Mouse (Mus musculus) telencephalon, adult 2 months (tissue): ENCODE data around the gene Cep131.

ENCODE experiments used
- DNase-seq: peaks from one replicate; pipeline ENCODE4 v3.0.0-alpha.2; 2011; ENCODE audit warnings: low read depth, low spot score

The Cep131 gene

DNA sequence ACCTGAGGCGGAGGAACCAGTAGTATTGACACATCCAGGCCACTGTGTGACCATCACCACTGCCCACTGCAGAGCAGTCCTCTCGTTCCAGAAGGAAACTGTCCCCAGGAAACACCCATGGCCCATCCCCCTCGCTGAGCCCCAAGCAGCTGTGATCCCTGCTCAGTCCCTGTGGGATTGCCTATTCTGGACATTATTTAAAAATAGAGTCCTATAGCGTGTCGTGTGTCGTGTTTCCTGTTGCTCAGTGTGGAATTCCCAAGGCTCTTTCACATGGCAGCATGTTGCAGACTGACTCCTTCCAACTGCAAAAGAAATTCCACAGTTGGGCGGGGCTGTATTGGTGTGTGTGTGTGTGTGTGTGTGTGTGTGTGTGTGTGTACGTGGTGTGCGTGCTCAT, 34.4 kb downstream of the Cep131 start:
- DNase-seq = no peak

DNA sequence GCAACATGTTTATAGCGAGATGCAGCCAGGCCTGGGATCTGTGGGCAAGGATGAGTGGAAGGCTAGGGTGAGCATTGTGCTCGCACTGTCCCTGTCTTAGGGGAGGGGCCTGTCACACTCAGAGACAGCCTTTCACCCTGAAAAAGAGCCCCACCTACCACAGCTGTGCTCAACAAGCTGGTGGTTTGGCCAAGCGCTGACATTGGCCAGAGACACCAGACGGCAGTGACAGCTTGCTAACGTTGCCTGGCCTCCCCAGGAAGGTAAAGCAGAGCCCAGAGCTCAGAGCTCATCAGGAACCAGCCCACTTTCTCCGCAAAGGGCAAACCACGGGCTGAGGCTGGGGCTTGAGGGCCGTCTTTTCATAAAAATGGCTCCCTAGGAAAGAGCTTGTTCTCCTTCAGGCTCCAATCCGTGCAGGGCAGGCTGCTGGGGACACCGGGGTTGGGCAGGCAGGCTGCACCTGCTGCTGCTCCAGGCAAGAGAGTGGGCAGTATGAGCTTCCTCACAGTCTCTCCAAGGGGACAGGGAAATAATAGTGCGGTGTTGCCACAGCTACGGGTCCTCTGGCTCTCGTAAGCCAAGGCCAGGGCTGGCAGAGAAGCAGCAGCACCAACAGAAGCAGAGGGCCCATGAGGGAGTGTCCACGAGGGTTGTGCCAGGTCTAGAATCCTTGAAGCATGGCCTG, 35.4 kb downstream of the Cep131 start:
- no peak for DNase-seq

DNA sequence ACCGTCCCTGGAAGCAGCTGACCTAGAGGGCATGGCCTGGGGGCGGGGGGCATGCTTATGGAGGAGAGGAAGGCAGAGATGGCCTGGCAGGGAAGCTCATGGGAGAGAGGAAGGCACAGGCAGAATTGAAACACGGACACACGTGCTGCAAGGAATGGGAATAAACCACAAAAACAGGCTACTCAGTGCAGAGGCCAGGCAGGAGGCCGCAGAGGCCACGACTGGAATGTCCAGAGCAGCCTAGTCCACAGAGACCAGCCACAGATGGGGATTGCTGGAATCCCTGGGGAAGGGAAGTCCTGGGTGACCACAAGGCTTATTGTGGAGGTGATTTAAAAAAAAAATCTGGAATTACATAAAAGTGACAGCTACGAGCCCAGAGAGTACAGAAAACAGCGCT, 37.6 kb downstream of the Cep131 start:
- no peak for DNase-seq

DNA sequence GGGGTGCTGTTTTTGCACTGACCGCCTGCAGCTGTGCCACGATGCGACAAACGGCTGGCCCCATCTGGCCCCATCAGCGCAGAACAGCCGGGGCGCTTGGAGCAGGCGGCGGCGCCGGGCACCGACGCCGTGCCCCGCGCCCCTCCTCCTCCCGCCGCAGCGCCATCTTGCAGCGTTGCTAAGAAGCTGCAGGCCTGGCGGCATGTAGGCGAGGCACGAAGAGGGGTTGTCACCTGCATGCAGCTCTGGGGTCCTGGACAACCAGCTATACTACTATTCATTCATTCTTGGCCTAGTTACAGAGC, 38.4 kb downstream of the Cep131 start:
- peak; percentile 52 for DNase-seq

DNA sequence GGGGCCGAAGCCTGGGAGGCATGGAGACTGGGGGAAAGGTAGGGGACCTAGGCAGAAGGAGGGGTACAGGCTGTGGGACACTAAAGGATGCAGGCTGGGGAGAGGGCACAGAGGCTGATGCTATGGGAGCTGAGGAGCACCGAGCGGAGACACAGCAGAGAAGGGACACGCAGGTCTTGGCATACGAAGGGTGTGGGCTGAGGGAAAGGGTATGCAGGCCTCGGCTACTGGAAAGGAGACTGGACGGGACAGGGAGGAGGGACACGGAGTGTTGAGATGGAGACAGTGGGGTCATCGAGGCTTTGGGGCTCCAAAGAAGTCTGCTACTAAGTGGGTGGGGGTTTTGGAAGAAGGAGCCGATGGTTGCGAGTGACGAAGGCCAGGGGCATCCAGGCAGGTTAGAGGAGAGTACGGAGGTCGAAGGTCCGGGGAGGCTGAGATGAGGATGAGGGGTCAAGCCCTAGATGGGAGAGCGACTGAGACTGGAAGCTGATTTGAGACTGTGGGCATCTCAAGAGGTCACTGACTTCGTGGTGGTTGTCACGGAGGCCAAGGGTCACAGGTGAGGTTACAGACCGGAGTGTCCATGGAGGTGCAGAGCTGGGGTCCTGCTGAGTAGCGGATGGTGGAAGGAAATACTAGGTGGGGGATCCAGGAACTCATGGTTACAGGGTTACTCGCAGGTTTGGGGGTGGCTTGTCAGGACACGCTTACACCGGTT, 38.9 kb downstream of the Cep131 start:
- DNase-seq = no peak

DNA sequence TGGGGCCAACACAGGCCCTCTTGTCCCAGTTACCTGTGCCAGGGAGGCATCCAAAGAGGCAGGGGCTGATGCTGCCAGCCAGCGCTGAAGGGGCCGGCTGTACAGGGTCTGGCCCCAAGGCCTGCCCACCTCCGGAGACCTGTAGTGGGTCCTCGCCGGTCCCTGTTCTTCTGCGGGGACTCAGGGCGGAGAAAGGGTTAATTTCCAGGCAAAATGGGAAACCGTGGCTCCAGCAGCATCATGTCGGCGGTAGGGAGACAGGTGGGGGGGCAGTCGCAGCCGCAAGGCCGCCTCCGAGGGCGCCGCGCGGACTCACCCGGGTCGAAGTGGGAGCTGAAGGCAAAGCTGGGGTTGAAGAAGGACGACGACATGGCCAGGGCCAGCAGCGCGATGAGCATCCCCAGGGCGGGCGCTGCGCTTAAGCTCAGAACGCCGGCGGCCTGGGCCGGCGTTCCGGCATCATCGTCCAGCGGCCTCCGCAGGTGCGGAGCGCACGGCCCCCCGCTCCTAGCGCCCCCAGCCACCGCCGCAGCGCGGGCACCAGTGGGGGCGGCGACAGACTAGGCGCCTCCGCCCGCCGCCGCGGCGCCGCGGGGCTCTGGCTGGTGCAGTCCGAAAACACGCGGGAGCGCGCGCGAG, 40.0 kb downstream of the Cep131 start, which contains the start of gene Aatk:
Aatk (minus strand) TSS at position 615 of the 639 bp plus-strand sequence.
- DNase-seq = no peak

DNA sequence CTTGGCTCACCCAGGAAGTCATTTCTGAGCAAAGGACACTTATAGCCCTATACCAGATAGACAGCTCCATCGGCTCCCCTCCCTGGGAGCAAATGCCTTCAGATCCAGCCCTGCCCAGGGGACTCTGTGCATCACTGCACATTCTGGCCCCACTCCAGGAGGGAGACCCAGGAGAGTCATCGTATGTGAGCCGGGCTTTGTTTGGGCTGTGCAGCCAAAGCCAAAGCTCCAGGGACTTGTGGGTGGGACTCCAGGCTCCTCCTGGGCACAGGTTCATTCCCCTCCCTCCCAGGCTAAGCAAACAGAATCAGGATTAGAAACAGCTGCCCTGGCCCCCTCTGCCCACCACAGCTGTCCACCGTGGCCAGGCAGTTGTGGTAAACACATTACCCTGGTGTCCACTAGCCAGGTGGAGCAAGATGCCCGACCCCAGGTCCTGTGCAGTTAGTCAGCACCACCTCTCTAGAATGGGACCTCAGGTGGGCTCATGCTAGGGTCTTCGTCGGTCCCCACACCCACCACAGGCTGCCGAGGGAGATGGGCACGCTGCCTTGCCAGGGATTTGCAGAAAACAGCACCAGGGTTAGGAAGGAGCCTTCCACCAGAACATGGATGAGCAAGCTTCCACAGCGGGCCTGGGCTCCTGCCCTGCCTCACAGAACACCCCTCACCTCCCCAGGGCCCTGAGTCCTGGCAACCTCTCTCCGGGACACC, 40.6 kb downstream of the Cep131 start:
- DNase-seq = no peak

DNA sequence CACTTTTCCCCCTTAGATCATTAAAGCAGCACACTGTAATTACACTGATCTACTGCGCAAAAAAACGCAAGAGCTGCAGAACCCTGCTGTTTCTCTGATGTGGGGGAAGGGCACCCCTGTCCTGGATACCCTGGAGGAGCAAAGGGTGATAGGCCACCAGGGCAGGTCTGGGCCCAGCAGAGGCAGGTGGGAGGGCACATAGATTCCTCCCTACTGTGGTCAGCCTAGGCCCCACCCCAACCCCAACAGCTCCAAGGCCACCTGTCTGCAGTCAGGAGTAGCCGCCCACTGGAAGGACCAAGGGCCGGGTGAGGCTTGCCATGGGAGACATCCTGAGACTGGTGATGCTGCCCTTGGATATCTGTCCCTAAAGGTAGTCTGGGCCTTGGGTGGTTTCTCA, 41.3 kb downstream of the Cep131 start:
- no peak for DNase-seq

DNA sequence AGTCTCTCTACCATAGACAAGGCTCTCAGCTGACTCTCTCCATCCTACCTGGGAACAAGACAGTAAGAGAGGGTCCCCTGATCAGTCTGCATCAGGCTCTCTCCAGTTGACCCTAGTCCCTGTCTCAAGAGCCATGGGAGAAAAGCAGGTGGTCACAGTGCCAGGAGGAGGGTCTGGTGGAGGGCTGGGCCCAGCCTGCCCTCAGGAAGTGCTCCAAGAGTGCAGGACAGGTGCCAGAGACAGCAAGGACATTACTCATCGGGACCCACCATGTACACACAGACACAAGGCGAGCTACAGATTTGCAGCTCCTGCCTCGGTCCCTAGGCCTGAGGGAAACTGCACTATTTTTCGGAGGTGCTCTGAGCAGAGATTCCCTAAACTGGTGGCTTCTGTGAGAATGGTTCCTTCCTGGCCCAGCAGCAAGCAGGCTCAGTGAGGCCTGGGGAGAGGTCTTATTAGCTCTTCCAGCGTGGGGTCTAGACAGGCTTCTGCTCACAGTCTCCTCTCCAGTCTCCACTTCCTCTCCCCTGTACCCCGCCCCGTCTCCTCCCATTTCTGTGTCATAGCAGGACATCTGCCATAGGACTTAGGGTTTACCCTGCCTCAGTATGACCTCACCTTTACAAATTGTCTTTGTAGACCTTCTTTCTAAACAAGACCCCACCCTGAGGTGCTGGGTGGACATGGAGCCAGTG, 44.3 kb downstream of the Cep131 start:
- no peak for DNase-seq

DNA sequence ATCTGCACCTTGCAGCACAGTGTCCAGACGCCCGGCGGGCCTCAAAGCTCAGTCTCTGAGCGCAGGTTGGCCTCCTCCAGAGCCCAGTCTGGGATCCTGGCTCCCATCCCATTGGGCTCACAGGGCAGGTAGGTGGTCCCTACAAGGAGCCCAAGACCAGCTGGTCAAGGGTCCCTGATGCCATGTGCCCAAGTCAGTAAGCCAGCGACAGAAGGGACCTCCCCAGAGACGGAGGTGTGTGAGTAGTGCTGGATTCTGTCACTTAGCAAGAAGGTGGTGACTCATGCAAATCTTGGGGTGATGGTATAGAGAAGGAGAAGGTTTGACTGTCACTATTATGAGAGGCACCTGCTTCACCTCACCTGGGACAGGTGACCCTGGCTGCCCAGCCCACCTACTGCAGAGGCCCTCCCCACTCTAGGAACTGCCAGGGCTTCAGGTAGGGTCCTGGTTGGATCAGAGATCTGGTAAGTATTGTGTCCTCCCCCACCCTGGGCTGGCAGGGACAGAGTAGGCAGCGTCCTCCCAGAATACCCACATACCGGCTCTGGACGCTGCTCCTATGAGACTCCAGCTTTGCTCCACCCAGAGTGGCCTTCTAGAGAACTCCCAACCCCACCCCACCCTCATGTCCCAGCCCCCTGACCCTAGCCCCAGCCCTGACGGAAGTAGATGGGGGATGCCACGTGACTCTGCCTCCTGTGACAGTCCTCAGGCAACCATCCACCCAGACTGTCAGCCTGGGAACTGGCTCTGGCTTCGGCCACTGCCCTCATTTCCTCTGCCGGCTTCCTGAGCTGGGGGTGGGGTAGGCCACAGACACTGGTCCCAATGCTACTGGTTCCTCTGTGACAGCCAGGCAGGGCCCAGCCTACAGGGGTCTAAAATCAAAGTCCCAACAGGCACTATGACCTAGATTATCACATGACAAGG, 45.2 kb downstream of the Cep131 start:
- DNase-seq = no peak

DNA sequence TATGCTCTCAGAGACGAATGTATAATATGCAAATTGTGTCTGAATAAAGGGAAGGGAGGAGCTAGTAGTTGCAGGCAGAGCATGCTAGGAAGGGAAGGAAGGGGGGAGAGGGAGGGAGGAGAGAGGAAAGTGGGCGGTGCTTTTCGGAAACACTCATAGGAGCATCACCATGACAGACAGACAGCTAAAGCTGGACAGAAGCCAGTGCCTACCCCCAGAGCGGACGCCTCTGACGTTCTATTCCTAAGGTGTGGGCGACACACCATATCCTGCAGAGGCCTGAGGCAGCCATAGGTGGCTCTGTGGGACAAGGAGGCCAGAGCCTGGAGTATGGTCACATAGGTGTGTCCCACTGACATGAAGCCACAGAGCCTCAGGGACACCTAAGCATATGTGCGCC, 46.2 kb downstream of the Cep131 start:
- DNase-seq = peak; percentile 80

DNA sequence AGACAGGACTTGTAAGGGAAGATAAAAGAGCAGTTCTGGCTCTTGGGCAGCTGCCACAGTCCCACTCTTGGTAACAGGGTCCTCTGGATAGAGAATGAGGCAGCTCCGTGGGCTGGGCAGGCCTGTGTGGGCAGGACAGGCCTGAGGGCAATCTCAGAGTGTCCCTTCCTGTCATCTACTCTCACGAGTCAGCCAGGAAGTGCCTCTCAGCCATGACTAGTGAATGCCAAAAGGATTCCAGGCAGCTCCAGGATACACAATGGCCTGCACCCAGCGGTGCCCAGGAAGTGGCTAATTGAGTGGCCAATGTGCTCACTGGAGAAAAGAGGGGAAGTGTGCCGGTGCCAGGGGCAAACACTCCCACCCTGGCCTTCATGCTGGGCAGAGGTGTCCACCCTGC, 47.0 kb downstream of the Cep131 start:
- DNase-seq = no peak

DNA sequence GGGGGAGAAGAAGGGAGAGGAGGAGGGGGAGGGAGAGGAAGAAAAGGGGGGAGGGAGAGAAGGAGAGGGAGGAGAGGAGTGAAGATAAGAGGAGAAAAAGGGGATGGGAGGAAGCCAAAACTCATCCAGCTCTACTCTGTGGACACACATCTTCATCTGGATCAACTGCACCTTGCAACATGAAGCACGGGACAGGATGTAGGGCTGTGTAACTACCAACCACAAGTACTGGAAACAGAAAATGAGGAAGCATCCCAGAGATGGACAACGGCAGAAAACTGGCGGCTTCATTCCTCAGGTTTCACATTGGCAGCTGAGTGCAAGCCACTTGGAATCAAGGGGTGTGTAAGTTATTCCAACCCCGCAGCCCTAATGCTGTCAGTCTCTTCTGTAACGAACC, 51.9 kb downstream of the Cep131 start:
- no peak for DNase-seq

DNA sequence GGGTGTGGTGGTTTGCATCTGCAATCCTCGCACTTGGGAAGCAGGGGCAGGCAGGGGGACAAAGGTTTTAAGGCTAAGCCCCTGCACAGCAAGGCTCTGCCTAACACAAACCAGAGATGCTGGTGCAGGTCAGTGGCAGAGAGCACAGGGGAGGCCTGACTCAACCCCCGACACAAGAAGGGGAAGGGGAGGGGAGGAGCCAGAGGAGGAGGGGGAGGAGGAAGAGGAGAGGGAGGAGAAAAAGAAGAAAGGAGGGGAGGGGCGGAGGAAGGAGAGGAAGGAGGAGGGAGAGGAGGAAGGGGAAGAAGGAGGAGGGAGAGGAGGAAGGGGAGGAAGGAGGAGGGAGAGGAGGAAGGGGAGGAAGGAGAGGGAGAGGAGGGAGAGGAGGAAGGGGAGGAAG, 52.3 kb downstream of the Cep131 start:
- DNase-seq = no peak

DNA sequence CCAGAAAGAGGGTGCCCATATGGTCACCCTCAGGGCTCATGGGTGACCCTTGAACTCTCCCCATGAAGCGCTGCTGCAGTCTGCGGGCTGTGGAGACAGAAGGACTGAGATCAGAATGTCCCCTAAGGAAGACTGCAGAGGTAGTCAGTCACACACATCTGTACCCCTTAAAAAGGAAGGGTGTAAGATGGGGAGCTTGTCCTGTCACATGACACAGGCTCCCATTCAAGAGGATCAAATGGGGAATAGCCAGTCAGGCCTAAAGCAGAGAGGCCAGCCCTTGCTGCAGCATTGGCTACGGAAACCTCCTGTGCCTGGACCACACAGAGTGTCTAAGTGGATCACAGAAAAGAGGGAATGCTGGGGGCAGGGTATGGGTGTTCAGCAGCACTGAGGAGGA, 53.2 kb downstream of the Cep131 start:
- DNase-seq = no peak

DNA sequence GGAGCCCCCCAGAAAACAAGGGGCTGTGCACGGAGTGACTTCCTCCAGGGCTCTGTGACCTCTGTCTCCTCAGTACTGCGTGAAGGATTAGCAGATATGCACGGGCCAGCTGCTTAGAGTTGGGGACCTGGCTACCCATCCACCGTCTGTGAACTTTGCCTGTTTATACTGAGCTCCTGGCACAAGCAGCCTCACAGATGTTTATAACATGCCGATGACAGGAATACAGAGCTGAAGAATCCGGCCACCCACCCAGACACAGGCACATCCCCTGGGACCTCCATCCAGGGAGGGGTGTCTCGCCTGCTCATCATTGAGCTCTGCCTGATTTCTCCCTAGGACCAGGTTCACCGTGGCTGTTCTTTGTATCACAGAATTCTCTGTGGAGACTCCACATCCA, 54.6 kb downstream of the Cep131 start:
- DNase-seq = no peak

DNA sequence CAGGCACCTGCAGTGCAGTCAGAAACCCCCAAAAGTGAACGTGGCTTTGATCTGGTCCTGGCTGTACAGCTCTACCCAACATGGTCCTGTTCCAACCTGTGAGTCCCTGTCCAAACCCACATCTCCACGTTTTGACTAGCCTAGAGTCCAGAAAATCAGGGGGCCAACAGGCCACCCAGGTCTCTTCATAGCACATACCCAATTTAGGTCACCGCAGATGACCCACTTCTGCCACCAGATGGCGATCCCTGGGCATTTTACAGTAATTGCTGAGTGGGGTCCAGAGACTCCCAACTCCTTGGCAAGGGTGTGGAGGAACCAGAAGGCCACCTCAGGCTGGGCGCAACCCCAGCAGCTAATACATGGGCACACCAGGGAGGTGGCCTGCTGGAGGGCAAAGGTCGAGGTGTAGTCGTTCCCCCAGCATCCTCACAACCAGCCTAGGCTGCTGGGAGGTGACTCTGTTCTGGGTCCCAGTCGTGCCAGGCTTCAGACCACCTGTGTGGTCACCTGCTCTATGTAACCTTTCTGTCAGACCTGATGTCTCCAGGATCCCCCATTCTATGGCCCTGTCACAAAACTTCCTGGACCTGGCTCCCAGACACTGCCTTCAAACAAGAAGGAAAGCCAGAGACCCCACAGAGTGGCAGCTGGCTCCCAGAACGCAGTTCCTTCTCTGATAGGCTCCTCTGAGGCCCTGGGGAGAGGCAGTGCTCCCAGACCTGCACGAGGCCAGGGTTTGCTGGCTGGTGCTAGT, 56.3 kb downstream of the Cep131 start:
- no peak for DNase-seq

DNA sequence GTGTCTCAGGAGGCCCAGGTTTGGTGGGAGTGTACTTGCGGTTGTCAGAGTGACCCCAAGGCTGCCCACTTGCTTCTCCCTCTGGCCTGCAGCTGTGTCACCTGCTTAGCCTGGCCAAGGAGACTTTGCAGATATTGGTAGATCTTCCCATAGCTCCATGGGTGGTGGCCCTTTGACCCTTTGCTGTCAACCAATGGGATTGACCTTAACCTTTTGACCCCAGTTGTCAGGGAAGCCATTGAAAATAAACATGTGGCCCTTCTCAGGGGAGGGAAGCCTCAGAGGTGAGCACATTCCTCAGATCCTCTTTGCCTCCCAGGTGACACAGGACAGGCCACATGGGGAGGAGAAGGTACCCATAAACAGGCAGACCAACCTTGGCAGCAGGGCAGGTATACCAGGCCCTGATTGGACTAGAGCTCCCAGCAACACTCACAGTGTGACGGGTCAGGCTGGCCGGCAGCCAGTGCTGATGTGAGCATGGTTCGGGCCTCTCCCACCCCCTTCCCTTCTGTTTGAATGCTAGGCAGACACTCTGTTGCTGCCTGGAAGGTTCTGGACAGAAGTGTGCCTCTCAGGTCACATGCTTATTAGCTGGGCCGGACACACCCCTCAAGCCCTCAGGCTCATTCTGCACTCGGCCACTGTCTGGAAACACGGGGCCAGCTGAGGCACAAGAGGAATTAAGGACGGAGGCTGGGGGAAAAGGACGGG, 57.0 kb downstream of the Cep131 start:
- no peak for DNase-seq

DNA sequence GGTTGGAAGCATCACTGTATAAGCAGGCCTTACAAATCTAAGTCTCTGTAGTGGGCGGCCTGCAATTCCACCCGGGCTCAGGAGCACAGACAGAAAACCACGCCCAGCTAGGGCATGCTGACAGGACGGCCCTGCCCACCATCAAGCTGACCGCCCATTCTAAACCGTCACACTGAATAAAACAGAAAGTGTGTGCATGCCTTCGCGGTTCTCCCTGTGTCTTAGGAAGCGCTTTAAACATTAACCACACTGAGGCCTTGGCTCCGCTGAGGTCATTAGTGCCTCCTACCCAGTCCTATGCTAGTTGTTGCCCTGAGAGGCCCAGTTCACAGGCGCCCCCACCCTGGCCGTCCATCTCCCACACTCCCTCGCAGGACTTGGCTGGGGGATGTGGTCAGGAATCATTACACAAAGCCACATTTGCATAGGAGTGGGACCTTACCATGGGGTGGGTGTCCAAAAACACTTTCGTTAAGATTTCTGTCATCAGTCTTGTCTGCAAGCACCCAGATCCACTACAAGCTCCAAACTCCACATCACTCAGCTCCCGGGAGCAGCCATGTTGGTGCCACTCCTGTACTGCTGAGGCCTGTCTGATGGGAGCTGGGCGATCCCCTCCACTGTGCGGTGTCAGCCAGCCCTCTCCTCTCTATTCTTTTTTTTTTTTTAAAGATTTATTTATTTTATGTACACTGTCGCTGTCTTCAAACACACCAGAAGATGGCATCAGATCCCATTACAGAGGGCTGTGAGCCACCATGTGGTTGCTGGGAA, 58.1 kb downstream of the Cep131 start:
- no peak for DNase-seq
